Mouse (Mus musculus): Measurements from ENCODE around the gene Adh6b.
"Not testable (repeated sequence)": the region's sequence is repeated elsewhere in the genome, so short reads cannot be mapped to it uniquely, and the experiment has no call there.

Gene Adh6b

DNA sequence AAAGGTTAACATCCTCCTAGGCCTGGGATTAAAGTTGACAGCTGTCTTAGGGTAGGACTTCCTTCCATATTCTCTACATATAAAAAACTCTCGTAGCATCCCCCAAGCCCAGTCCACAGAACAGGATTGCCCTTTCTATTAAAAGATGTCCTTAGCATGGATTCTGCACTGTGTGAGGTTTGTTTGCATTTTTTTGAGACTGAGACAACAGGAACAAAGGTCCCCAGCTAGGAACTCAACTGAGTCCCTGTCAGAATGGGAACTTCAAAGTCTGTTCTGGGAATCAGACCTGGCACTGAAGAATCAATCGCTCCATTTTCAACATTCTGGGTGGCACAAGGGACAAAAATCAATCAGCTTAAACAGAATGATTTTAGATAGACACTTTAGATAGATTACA, 21.3 kb downstream of the Adh6b start:
- no peak for DNase-seq

DNA sequence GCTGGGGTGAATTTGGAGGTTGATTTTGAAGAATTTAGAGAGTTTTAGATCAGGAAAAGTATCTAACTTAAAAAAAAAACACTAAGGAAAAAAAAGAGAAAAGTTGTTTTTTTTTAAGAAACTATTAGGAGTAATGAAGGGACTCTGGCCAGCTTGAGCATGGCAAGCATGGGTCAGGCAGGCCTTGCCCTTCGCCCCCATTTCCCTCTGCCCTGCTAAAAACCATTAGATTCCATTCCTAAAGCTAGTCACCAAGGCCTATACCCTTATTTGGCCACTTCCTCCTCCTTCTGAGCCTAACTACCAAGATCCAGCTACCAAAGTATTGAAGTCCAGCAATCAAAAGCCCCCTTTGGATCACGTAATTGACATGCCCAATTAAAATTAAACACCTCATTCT, 24.6 kb downstream of the Adh6b start:
- DNase-seq = no peak

DNA sequence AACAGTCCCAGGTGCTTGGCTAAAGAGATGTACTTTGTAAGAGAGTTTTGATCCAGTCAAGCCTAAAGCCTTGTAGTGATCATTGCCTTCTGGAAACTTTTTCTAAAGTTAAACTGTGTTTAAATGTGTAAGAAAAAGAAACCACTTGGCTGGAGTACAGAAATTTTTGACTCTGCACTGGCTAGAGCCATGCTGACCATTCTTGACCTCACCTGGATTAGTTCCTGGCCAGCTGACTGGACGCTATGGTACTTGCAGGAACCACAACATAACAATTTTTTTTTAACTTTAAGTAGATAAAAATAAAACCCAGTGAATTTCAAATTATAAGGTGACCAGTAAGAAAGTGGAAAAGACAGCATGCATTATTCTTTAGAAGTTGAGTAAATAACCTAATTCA, 28.0 kb downstream of the Adh6b start:
- DNase-seq = no peak

DNA sequence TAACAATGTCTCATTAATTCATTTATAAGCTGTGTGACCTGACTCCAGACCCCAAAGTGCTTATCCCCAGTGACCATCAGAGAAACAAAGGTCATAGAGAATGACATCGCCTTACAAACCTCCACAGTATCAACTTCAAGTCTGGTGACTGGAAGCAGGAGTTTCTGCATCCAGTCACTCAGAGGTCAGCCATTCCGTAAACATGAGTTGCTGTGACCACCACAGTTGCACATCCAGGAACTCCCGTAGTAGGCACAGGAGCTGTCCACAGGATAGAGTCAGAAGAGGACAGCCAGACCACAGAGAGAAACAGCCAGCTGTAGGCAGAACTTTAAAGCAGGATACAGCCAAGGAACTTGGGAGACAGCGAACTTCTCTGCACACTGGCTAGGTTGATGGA, 28.7 kb downstream of the Adh6b start:
- not testable (repeated sequence) for DNase-seq

DNA sequence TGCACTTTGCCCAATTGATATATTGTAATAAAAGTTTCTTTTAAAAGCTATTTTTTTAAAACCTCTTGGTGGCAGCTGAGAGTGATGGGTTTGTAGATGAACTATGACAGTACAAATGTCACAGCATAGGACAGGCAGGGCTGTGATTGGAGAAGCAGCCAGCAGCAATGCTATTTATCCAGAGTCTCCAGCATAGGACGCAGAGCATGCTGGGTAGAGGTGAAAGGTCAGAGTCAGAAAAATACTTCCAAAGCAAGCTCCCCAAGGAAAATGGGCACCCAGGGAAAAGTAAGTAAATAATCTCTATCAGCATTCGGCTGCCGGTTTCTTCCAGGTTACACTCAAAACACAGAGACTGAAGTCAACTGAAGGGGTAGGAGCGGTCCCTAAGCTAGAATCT, 32.3 kb downstream of the Adh6b start:
- DNase-seq = no peak

DNA sequence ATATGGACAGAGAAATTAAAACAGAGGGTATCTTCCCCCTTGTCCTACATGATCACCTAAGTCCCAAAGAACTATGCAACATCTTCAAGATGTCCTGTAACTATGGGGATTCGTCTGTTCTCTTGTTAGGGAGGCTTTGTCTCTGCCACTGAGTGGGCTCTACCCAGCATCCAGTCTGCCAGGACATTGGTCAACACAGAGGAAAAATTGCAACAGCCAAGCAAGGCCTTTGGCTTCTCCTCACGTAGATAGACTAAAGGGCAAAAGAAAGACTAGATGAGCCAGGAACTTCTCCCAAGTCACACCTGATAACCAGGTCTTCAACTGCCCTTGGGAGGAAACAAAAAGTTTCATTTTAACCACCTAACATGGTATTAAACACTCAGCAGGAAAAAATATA, 33.6 kb downstream of the Adh6b start:
- no peak for DNase-seq

DNA sequence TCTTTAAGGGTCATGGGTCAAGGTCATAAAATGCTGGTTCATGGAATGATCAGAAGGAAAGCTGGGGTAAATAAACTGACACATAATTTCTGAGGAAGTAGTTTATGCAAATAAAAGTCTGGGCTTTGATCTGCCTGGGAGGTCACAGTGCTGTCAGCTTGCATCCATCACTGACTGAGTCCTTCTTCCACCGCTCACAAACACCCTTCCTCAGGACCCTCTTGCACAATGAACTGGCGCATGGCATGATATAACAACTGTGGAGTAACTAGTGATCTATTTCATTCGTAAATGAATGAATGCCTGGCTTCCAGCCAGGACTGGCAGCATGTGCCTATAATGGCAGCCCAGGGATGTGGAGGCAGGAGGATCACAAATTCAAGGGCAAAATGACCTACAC, 39.6 kb downstream of the Adh6b start:
- DNase-seq = peak; percentile 21 to 22

DNA sequence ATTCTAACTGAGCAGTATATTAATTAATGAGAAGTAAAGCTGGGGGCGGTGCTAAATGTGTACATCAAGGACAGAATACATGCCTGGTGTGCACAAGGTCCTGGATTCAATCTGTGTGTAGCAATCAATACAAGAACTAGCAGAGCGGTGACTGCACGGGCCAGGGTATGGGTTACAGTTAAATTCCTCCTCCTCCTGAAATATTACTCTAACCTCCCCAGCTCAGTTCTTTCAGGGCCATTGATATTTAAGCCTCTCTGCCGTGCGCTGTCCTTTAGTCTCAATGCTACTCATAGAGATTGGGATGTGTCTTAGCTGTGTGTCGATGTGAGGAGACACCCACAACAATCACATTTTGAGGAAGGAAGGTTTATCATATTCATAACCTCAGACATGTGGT, 45.6 kb downstream of the Adh6b start:
- no peak for DNase-seq

DNA sequence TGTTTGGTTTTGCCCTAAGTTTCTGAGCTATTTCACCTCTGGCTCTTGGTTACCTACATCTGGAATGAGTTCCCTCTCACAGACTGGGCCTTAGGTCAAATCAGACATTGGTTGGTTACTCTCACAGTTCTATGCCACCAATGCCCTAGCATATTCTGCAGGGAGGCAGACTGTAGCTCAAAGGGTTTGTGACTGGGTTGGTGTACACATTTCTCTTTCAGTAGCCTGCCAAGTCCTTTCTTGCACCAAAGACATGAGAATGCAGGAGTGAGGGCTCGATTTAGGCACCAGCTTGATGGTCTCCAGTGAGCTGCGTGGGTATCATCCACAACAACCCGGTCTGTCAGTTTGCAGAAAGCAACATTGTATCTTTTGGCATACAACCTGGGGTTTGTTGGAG, 63.3 kb downstream of the Adh6b start:
- no peak for DNase-seq

DNA sequence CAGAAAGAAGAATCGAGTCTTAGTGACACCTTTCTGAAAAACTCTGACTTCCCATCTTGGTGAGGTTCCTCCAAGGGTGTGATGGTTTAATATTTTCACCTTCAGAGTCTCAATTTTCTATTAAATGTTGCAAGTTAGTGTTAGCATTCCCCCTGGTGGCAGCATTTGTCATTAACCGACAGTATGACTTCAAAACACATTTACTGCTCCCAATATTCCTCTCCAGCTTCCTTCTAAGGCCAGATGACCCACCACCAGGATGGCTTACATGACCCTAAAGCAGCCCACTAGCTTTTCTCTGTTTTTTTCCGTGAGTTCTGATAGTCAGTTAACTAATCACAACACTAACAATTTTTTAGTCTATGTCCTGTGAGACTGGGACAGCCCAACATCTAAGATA, 63.8 kb downstream of the Adh6b start:
- DNase-seq = peak; percentile 73 to 79

DNA sequence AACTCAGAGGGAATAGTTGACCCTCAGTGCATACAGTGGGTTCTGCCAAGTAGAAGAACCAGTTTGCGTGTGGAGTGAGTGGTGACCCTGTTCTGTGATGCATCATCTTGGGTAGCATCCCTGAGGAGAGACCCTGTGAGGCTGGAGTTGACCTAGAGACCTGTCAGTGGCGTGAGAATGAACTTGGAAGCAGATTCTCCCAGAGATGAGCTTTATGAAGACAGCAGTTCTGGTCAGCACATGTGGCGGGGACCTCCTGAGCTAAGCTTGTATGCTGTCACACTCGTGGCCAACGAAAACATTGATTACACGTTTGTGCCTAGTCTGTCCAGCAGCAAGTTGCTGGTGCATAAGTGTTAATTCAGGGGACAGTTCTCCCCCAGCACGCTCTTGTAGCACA, 64.3 kb downstream of the Adh6b start:
- no peak for DNase-seq

DNA sequence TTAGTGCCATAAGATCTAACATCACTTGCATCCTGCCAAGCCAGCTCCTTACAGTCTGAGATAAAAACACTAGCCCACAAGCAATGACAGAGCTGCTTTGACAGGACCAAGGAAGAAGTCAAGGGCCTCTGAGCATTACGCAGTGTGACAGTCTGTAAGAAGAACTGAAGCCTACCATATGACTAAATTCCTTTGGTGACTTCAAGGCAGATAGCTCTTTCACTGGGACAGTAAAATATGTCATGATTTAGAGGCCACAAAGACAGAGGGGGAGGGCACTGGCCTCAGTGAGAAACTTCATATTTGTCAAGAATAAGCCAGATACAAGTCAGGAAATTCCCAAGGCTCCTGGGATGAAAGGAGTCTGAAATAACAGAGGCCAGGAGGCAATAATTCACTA, 66.3 kb downstream of the Adh6b start:
- DNase-seq = no peak

Data from cerebellum, postnatal 10 days (tissue).